Mouse (Mus musculus): ENCODE results near the gene Ptcd1.

- TF ChIP-seq CTCF (IDR thresholded peaks at IDR 0.05; ENCODE audit: control insufficient read depth, insufficient read depth, insufficient replicate concordance, low read depth, low read length): no peak
- TF ChIP-seq POLR2A (IDR thresholded peaks at IDR 0.05; ENCODE audit: control insufficient read depth, low read depth, low read length): no peak
These were observed 28.1 kb downstream of the Ptcd1 start for GRCm38 (mm10) chr5:145138836-145139235.

Data from testis, adult 2 months (tissue).